Mouse (Mus musculus) cerebellum, adult 2 months (tissue): ENCODE measurements at regions not wholly inside any gene's neighbourhood (a gene's known extent, or its start where the extent isn't known, plus 50 kb on each side); places are given as distances from the start of the nearest gene placed in this dataset.

Source experiments
- CTCF ChIP-seq: fragments of 200-500 bp; IDR thresholded peaks from 2 replicates; pipeline ENCODE4 v1.5.1; 2011; ENCODE audit warnings: low read depth, mild to moderate bottlenecking, control low read depth, low read length, moderate library complexity, borderline replicate concordance; ENCODE audit not compliant: insufficient read depth
- POLR2A ChIP-seq: fragments of 200-500 bp; IDR thresholded peaks from 2 replicates; pipeline ENCODE4 v1.6.1; 2011; ENCODE audit warnings: low read length, control low read depth, borderline replicate concordance; ENCODE audit not compliant: insufficient read depth

DNA sequence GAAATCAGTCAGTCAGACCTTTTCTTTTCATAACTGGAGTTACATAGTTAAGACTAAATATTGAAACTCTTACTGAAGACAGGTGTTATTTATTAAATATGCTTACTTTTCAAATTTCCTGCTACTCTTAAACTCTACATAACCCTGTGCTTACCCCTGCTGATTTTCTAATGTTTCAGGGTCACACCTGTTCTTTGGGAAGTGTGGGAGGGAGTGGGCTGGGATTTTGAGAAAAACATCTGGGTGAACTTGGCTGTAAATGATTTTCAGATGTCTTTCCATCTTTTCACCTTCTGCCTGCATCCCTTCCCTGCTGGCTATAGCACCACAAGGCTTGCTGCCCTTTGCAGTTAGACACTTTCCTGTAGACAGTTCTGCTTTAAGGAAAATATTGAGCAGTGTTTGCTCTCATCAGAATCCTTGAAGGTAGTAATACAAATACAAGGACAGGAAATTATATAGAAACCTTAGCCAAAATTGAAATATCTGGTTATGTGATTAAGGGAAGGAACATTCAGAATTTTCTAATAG lies 204.8 kb downstream of the Slitrk1 start:
- TF ChIP-seq CTCF, result no peak
- TF ChIP-seq POLR2A, result no peak
